Mouse (Mus musculus) adrenal gland, adult 18-20 months (tissue): ENCODE measurements around the gene Hdgf. TPM values are rescaled to one million over a fixed set of nuclear protein-coding genes. Genes with fewer than 3 reads are reported as not detected.

Source experiments
- DNase-seq, 2 experiments: peaks; one replicate each; pipeline ENCODE4 v3.0.0; 2021 to 2022; ENCODE audit warnings: low spot score in 2 of 2
- total RNA-seq, 2 experiments: library from RNA; stranded (reverse); gene quantifications; 1 replicate in 1 of 2; 2 replicates in 1 of 2; pipeline ENCODE4 v1.2.3; 2021

Gene Hdgf
- total RNA-seq, 2 experiments from 2014 or later, result 176 to 184 TPM

DNA sequence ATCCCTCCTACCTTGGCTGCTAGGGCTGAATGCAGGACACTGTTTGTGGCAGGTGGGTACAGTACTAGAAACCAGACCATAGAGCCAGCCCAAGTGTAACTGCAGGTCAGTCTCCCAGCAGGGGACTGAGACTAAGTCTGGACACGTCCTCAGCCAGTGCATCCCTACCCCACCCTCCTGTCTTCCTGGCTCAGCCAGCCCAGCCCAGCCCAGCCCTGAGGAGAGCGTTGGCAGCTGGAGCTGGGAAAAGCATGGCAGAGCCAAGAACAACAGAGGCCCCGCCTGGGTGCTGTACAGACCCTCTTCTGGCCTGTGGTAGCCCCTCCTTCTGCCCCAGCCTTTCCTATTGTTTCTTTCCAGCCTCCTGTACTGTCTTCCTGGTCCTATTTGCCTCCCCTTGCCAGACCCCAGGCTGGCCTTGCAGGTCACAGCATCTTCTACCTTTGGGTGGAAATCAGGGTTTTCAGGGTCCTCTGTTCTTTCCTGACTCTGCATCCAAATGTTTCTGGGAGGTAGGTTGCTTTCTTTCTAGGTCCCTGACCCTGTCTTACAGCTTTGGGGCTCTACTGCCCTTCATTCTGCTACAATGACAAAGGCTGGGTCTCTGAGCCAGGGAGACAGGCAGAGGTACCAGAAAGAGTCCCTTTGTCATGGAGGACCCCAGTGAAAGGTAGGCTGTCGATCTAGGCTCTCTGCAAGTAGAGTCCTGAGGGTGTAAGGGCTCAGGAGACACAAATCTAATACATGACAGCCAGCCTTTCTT, 38.9 kb downstream of the Hdgf start:
- no peak for DNase-seq

- DNase-seq, result no peak
Measured at GRCm38 (mm10) chr3:87945781-87946540, 39.8 kb downstream of the Hdgf start.

DNA sequence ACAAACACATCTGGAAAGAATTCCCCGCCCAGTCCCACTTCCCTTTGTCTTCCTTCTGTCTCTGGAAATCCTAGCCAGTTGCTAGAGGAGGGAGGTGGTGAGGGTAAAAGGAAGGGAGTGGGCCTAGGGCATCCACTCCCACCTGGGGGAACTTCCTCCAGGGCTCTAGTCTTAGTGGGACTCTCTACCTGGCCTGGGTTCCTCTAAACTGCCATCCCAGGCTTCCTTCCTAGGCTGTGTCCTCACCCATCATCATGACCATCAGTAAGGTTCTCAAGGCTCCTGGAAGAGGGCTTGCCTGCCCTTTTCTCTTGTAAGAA, 40.4 kb downstream of the Hdgf start:
- DNase-seq, result no peak

DNA sequence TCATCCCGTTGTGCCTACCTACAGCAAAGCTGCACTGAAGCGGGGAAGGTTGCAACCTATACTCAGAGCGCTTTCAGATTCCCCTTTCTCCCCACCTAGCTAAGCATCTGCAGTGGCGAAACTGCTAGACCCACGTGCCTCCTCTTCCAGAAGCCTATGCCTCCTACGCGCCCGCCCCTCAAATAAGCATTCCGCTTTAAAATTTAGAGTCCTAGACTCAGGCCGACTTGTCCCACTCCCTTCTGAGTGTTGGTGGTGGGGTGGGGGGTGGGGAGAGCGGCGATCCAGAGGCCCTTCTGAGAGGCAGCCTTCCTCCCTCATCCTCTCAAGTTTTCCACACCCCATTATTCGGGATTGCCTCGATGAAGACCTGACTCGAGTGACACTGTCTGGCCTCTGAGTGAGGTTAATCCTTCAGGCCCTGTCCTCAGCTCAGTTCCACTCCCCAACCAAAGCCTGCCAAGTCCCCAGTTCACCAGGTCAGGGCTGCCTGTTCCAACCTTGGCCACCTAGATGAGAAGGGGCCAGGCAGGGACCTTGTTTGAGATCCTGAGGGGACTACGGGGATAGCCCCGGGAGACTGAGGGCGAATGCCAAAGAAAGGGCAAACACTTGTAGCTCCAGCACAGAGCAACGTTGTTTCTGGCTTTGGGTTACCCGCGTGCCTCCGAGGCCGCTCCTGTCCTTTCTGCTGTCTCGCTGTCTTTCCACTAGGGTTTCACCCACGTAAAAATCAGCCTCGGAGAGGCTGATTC, 41.1 kb downstream of the Hdgf start:
- DNase-seq, result no peak

DNA sequence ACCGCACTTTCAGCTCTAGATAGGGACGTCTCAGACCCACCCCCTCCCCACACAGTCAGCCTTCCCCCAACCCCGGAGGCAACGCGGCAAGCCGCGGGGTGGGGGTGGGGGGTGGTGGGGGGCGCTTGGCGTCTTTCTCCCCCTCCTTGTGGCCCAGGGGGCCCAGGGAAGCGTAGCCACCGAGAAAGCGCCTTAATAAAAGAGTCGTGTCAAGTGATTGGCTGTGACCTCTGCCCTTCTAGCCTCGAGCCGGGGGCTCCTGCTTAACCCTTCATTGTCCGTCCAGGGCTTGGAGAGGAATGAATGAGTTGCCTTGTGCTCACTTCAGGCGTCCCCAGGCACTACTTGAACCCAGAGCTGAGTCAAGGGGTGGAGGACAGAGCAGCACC, 41.7 kb downstream of the Hdgf start:
- DNase-seq, result no peak

- DNase-seq, result no peak
Measured at GRCm38 (mm10) chr3:87948378-87949265, 42.5 kb downstream of the Hdgf start, which contains the start of gene Crabp2. Gene Crabp2 (plus strand): TSS chr3:87948666.

- DNase-seq, result no peak
Measured at GRCm38 (mm10) chr3:87949266-87949954, 43.3 kb downstream of the Hdgf start.

DNA sequence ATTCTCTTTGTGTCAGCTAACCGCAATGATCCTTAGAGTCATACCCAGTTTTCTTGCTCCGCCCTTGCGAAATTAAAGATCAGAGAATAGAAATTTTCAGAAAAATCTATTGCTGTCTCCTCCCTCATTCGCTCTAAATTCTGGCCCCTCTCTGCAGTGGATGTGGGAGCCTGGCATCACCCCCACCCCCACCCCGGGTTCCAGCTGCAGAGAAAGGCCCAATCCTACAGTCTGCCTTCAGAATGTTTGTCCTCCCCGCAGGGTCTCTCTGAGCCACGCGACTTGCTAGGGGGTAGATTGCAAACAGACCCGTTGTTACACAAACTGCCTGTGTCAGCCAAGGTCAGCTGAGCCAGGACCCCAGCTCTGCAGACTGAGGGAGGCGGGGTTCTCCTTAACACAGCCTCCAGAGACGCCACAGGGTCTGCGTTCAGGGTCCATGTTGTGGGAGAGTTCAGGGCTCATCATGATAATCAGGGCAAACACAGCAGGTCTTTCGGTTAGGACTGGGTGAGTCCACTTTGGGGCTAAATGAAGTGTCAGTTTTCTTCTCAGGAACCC, 43.9 kb downstream of the Hdgf start:
- DNase-seq, result no peak

- DNase-seq, result no peak
Measured at GRCm38 (mm10) chr3:87951946-87952345, 45.8 kb downstream of the Hdgf start.

DNA sequence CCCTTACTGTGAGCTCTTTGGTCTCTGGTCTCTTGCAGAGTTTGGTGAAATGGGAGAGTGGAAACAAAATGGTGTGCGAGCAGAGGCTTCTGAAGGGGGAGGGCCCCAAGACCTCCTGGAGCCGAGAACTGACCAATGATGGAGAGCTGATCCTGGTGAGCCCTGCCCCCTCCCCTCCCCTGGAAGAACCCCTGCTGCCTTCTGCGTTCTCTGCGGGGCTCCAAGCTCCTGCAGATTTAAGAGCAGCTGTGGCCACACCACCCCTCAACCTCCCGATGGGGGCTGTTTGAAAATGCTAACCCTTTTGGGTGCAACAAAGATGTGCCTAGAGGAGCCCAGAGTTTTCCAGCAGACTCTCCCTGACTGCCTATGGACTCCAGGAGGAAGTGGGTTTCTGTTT, 46.3 kb downstream of the Hdgf start:
- no peak for DNase-seq

- DNase-seq, result no peak
Measured at GRCm38 (mm10) chr3:87958056-87958455, 51.9 kb downstream of the Hdgf start.

- no peak for DNase-seq
Measured at GRCm38 (mm10) chr3:87958476-87958875, 52.4 kb downstream of the Hdgf start.

GRCm38 (mm10) chr3:87958967-87959366, 52.8 kb downstream of the Hdgf start:
- no peak for DNase-seq

GRCm38 (mm10) chr3:87959371-87959770, 53.2 kb downstream of the Hdgf start:
- DNase-seq, result no peak

GRCm38 (mm10) chr3:87960191-87960585, 54.1 kb downstream of the Hdgf start:
- DNase-seq, result no peak

- DNase-seq, result peak; percentile 72 to 74
Measured at GRCm38 (mm10) chr3:87960586-87961191, 54.6 kb downstream of the Hdgf start.
